Mouse (Mus musculus): ENCODE results near the gene Fkbp5.
"Not testable (repeated sequence)": the region's sequence is repeated elsewhere in the genome, so short reads cannot be mapped to it uniquely, and the experiment has no call there.

Gene Fkbp5

DNA sequence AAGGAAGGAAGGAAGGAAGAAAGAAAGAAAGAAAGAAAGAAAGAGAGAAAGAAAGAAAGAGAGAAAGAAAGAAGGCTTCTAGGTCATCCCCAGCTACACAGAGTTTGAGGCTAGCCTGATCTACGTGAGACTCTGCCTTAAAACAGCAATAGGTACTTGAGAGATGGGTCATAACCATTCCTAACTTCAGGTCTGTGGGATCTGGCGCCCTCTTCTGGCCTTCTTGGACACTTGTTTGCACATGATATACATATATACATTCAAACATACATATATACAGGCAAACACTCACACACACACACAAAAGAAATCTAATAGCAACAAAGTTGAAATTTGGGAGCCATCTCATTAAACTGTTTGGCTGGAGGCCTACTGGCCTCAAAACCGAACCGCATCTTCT, 133.0 kb downstream of the Fkbp5 start:
- in situ Hi-C loops (cut with MboI, MseI) = loop anchor here (10.0 kb wide), 1 partner anchor 141 kb away; no protein-coding TSS in a partner anchor

GRCm38 (mm10) chr17:28380255-28380654, 137.1 kb downstream of the Fkbp5 start:
- in situ Hi-C loops (cut with MboI, MseI) = loop anchor here (10.0 kb wide), 1 partner anchor 145 kb away; no protein-coding TSS in a partner anchor

DNA sequence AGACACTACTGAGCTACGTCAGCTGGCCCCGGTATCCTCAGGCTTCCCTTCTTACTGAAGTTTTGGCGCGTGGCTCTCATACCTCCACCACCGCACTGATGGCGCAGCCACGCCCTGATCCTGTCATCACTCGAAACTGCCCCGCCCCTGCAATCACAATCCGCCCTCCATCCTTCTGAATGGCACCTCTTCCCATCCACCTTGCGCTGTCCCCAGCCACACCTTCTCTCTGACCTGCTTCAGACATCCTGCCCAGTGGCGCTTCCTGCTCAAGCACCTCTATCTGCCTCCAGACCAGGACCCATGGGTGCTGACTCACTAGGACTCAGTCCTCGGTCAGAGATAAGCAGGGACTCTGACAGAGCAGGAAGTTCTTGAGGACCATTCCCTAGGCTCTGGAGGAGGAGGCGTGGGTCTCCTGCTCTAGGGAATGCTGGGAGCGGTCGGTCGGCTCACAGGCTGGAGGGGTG, 141.7 kb downstream of the Fkbp5 start:
- in situ Hi-C loops (cut with MboI, MseI) = no loop called here

DNA sequence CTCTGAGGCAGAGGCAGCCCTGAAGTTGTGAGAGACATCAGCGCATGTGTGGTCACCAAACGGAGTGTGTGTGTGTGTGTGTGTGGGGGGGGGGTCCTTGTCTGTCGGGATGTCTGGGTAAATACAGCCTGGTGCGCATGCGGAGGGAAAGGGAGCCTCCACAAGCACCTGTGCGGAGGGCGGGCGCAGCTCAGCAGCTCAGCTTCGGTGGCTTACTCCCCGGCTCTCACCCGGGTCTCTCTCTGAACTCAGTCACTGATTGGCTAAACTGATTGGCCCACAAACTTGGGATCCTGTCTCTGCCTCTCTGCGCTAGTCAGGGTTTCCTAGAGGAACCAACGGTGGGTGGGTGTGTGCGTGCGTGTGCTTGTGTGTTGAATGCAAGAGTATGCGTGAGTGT, 142.8 kb downstream of the Fkbp5 start:
- in situ Hi-C loops (cut with MboI, MseI) = no loop called here

- in situ Hi-C loops (cut with MboI, MseI) = no loop called here
Observed at GRCm38 (mm10) chr17:28373821-28374220, 143.5 kb downstream of the Fkbp5 start.

GRCm38 (mm10) chr17:28371941-28372340, 145.4 kb downstream of the Fkbp5 start:
- in situ Hi-C loops (cut with MboI, MseI) = no loop called here

GRCm38 (mm10) chr17:28371286-28371685, 146.0 kb downstream of the Fkbp5 start:
- in situ Hi-C loops (cut with MboI, MseI) = no loop called here

- in situ Hi-C loops (cut with MboI, MseI) = no loop called here
Observed at GRCm38 (mm10) chr17:28369056-28369455, 148.3 kb downstream of the Fkbp5 start.

GRCm38 (mm10) chr17:28368449-28368848, 148.9 kb downstream of the Fkbp5 start:
- in situ Hi-C loops (cut with MboI, MseI) = no loop called here

- in situ Hi-C loops (cut with MboI, MseI) = no loop called here
Observed at GRCm38 (mm10) chr17:28365122-28365521, 152.2 kb downstream of the Fkbp5 start, which contains the start of gene Tulp1. Tulp1 (minus strand) TSS chr17:28365222.

DNA sequence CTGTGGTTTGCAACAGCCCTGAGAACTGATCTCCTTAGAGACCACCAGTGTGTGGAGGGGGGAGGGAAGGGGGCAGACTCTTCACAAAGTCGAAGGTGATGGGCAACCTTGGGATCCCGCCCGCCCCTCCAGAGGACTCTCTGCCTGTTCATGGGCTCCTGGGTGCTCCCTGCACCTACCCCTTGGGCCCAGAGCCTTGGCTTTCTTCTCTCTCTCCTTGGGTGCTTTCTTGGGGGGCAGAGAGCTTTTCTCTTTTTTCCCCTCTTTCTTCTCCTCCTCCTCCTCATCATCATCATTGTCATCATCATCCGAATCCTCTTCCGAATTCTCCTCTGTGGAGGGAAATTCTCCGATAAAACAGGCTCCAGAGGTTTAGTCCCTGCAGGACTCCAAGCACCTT, 153.8 kb downstream of the Fkbp5 start:
- in situ Hi-C loops (cut with MboI, MseI) = no loop called here

DNA sequence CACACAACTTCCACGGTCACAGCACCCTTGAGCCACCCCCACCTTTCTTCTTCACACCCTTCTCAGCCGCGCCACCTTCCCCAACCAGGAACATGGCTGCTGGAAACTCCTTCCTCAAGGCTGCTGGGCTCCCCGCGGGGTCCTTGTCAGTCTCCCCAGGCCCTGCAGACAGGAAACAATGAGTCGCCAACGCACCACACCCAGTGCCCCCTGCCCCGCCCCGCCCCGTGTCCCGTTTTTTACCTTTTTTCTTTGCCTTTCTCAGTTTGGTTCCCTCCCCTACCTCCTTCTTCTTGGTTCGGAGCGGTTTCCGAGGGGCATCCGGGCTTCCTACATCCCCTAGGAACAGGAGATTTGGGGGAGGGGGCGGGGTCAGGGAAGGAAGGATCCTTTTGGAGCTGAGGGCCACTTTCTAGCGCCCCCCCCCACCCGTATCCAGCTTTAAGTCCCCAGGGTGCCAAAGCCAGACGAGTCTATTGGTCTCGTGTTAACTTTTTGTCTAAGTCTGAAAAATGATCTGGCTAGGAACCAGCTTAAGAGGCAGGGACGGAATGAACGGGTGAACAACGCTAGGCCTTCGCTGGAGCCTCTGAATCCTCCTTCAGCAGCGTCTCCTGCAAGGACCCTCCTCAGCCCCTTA, 154.6 kb downstream of the Fkbp5 start:
- in situ Hi-C loops (cut with MboI, MseI) = no loop called here

GRCm38 (mm10) chr17:28361921-28362652, 155.2 kb downstream of the Fkbp5 start:
- in situ Hi-C loops (cut with MboI, MseI) = no loop called here

- in situ Hi-C loops (cut with MboI, MseI) = no loop called here
Observed at GRCm38 (mm10) chr17:28360531-28361277, 156.6 kb downstream of the Fkbp5 start.

DNA sequence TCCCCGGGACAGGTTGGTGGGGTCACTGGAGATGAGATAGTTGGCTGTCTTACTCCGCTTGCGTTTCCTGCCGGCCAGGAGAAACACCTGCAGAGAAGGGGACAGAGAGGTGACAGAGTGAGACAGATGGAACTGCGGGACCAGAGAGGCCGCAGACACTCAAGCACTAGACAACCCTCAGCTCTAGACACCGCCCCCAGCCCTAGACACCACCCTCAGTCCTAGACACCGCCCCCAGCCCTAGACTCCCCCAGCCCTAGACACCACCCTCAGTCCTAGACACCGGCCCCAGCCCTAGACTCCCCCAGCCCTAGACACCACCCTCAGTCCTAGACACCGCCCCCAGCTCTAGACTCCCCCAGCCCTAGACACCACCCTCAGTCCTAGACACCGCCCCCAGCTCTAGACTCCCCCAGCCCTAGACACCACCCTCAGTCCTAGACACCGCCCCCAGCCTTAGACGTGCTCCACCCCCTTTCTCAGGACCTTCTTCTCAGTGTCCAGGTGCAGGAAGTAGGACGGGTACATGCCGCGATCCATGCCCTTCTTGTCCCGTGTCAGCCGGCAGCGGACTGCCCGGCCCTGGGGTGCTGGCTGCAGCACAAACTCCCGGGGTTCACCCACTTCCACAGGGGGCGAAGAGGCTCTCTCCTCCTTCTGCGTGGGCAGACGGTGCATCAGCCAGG, 158.6 kb downstream of the Fkbp5 start:
- in situ Hi-C loops (cut with MboI, MseI) = not testable (repeated sequence)

DNA sequence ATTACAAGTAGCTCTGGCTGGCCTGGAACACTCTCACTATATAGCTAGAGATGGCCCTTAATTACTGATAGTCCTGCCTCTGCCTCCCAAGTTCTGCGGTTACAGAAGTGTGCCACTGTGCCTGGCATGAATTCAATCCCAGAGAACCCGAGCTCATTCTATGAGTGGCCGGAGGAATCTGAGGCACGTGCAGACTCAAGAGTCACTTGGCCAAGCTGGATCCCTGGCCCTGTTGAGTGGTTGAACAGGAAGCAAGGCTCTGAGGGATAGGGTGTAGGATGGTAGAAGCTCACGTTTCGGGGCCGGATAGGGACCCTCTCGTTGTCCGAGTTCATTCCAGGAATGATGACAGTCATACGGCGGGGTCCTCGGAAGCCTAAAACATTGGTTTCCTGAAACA, 161.5 kb downstream of the Fkbp5 start:
- in situ Hi-C loops (cut with MboI, MseI) = no loop called here

DNA sequence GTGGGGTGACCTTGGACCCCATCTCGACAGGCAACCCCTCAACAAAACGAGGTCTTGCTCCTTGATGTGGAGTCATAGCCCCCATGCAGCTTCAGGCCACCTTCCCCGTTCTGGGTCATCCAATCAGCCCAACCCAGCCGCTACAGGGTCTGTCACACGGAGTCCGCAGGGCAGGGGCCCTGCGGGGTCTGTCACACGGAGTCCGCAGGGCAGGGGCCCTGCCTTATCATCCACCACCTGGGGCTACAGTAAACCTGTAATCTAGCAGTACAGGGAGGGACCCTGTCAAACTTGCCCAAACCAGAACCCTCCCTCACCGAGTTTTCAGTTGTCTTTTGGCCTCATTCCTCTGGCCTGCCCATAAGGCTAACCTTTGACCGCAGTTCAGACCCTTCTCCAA, 165.3 kb downstream of the Fkbp5 start:
- in situ Hi-C loops (cut with MboI, MseI) = no loop called here

- in situ Hi-C loops (cut with MboI, MseI) = no loop called here
Observed at GRCm38 (mm10) chr17:28351353-28351890, 165.9 kb downstream of the Fkbp5 start.

- in situ Hi-C loops (cut with MboI, MseI) = no loop called here
Observed at GRCm38 (mm10) chr17:28350466-28351352, 166.6 kb downstream of the Fkbp5 start, which contains the start of gene Tead3. Tead3 (minus strand) TSS chr17:28350817.

DNA sequence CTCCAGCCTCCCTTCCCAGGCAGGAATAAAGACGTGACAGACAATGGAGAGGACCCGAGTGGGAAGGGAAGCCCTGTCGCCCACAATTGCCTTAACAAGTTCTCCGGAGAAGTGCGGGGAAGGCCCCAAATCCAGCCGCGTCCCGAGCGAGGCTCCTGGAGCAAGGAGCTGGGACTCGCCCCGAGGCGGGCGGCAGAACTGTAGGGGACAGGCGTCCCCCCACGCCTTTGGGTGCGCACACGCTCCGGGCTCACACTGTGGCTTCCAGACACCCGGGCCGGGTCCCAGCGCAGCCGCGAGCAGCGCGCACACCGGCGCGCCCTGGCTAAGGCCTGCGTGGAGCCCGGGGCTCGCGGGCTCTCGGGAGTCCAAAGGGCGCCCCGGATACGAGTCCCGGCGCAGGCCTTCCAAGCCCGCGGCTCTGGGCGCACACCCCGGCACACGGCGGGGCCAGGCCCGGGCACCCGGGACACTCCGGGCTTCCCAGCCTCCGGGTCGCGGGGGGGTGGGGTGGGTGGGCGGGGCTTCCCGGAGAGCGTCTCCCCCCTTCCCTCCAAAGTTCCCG, 167.3 kb downstream of the Fkbp5 start:
- in situ Hi-C loops (cut with MboI, MseI) = no loop called here
